Mouse (Mus musculus) brain, embryonic 14.5 days (tissue): ENCODE results near the gene 1810046K07Rik.

Source experiments
- CTCF ChIP-seq: fragments of 200-500 bp; IDR thresholded peaks from 2 replicates; pipeline ENCODE4 v1.5.1; 2012; ENCODE audit warnings: inconsistent platforms, mild to moderate bottlenecking, moderate library complexity, borderline replicate concordance; ENCODE audit not compliant: insufficient read depth, insufficient read length; ENCODE audit errors: extremely low read depth
- POLR2A ChIP-seq: fragments of 200-500 bp; IDR thresholded peaks from 2 replicates; pipeline ENCODE4 v1.6.1; 2012; ENCODE audit warnings: mild to moderate bottlenecking, inconsistent platforms, borderline replicate concordance; ENCODE audit not compliant: poor library complexity, insufficient read depth, insufficient read length, severe bottlenecking; ENCODE audit errors: extremely low read depth

DNA sequence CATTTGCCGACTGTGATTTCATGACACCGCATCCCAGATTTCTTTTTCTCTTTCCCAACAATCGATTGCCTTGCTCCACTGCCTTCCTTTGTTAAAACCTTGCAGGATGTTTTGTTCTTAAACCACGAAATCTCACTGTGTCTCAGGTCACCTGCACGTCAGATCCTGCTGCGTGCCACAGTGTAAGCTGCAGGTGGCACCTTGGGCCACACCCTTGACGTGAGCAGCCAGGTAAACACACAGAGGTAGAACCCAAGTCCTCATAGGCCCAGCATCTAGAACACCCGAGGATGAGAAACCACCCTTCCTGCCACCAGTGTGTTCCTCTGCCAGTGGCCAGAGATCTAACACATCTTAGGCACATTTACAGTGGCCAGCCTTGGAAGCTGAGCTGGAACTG lies 57.6 kb downstream of the 1810046K07Rik start:
- TF ChIP-seq CTCF (no peak), POLR2A (no peak)
